Mouse (Mus musculus): Measurements from ENCODE around the gene Csrnp2.

Csrnp2 gene

GRCm38 (mm10) chr15:100433234-100433633 is 62.1 kb downstream of the Csrnp2 start:
- DNase-seq (ENCODE audit: low read depth, low spot score) = no peak

DNA sequence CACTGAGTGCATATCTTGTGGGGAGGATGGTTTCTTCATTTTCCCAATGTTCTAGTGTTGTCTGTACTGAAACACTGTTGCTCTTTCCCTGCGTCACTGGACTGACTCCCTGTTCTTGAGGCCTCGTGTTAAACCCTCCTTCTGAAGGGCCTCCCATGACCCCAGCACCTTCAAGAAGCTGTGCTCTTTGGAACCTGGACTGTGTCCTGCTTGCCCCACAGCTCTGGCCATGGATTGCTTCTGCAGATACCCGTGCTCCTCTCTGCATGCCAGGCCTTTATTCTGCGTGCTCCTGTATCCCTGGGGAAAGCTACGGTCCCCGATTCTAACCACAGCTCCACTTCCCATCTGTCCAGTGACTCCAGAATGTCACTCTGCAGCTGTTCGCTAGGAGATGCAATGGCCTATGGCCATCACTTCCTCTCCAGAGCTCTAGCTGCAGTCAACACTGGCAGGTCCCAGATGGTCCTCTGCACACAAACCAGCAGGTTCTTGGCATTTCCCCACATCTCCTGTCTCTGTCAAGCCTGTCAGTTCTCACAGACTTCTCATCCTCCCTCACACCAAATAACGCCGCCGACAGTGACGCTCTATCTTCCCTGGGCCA is 65.2 kb downstream of the Csrnp2 start:
- no peak for DNase-seq (ENCODE audit: low read depth, low spot score)

All from A20 (cell line).